Mouse (Mus musculus): ENCODE data around the gene Tmem8.

Gene Tmem8

DNA sequence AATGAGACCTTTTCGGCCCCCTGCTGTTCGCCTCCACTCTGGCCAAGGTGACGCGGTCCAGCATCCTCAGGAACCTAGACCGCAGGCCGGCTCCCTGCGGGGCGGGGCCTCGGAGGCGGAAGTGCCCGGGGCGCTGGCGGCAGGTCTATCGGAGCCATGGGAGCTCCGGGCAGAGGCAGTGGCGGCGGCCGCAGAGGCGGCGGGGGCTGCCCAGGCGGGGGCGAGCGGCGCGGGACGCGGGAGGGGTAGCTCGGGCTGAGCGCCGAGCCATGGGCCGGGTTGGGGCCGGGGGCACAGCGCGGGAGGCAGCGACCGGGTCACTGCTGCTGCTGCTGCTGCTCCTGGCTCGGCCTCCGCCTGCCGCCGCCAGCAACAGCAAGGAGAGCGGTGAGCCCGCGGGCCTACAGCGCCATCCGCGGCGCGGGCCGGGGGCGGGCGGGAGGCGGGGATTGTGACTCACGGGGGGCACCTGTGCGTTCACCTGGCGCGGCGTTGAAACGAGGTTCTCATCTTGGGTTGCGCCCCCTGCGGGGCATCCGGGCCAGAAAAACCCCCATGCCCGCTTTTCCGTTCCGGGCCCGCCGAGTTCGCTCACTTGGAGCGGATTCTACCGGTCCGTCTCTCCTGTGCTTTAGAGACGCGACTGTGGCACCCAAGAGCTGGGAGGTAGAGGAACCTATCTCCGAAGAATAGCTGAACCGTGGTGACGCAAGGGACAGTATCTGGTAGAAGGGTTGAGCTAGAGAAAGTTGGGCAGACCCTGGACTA is at the start of gene Tmem8:
Tmem8 (plus strand) TSS at position 119 of the 768 bp plus-strand sequence.
- peak; percentile 84 to 86 for DNase-seq

DNA sequence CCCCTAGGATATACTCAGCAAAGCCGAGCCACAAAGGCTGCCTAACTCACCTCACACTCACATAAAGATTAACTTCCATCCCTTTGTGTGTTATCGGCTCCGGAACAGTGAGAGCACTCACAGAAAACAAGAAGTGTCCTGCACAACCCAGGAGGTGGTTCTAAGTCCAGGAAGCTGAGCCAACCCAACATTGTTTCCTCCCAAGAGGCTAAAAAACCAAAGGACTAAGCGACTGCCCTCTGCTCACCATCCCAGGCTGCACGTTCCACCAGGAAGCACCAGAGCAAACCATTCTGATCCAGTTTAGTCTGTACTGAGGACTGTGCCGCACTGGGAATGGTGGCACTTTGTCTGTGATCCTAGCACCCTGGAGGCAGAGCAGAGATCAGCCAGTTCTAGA is 48.2 kb upstream of the Tmem8 start:
- DNase-seq, result no peak

GRCm38 (mm10) chr17:26066488-26067020 is 46.5 kb upstream of the Tmem8 start:
- DNase-seq, result no peak

DNA sequence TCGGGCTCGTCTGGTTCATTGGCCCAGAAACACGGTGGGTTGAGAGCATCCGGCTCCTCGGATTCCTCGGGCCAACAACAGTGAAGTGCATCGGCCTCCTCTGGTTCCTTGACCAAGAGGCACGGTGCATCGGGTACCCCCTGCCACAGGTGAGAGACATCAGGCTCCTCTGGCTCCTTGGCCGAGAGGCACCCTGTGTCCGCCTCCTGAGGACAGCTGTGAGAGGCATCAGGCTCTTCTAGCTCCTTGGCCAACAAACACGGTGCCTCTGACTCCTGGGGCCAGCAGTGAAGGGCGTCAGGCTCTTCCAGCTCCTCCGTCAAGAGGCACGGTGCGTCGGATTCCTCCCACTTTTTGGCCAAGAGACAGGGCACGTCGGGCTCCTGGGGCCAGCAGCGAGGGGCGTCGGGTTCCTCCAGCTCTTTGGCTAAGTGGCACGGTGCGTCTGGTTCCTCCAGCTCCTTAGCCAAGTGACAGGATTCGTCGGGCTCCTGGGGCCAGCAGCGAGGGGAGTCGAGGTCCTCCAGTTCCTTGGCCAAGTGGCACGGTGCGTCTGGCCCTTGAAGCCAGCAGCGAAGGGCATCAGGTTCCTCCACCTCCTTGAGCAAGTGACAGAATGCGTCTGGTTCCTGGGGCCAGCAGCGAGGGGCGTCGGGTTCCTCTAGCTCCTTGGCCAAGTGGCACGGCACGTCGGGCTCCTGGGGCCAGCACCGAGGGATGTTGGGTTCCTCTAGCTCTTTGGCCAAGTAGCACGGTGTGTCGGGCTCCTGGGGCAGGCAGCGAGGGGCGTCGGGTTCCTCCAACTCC is 44.9 kb upstream of the Tmem8 start:
- DNase-seq, result peak; percentile 55 to 60

GRCm38 (mm10) chr17:26068831-26069739 is 44.0 kb upstream of the Tmem8 start, which contains the start of gene Rab11fip3:
Gene Rab11fip3 (minus strand): TSS chr17:26069555.
- DNase-seq, result peak; percentile 96

DNA sequence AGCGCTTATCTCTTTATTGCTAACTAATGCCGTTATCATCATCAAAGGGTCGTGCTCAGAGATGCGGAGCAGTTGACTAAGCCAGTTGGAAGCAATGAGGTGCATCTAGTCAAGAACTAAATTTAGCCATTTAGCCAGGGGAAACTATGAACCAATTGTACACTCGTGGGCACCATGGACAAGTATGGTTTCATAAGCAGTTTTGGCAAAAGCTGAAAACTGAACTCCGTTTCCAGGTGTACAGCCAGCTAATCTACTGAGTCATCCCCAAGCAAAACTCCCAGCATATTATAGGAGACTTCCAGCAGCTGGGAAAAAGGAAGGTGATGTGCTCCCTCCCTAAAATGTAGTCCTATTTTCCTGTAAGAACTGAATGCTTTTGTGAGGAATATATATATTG is 43.0 kb upstream of the Tmem8 start:
- no peak for DNase-seq

GRCm38 (mm10) chr17:26075246-26075645 is 37.9 kb upstream of the Tmem8 start:
- no peak for DNase-seq

GRCm38 (mm10) chr17:26078851-26079250 is 34.2 kb upstream of the Tmem8 start:
- no peak for DNase-seq

DNA sequence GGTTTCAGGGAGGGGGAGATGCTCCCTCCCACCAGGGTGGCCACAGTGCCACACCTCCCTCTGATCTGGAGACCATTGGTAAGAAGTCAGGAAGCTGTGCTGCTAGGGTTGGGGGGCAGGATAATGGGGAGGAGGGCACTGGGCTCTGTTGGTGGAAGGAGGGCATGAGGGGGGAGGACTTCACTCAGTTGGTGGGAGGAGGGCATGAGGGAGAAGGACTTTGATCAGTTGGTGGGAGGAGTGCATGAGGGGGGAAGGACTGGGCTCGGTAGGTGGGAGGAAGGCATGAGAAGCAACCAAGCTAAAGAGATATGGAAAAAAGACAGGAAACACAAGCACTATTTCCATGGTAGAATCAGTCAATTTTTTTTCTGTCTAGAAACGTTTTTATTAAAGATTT is 32.2 kb upstream of the Tmem8 start:
- DNase-seq, result no peak

GRCm38 (mm10) chr17:26087059-26087564 is 26.0 kb upstream of the Tmem8 start:
- DNase-seq, result no peak

DNA sequence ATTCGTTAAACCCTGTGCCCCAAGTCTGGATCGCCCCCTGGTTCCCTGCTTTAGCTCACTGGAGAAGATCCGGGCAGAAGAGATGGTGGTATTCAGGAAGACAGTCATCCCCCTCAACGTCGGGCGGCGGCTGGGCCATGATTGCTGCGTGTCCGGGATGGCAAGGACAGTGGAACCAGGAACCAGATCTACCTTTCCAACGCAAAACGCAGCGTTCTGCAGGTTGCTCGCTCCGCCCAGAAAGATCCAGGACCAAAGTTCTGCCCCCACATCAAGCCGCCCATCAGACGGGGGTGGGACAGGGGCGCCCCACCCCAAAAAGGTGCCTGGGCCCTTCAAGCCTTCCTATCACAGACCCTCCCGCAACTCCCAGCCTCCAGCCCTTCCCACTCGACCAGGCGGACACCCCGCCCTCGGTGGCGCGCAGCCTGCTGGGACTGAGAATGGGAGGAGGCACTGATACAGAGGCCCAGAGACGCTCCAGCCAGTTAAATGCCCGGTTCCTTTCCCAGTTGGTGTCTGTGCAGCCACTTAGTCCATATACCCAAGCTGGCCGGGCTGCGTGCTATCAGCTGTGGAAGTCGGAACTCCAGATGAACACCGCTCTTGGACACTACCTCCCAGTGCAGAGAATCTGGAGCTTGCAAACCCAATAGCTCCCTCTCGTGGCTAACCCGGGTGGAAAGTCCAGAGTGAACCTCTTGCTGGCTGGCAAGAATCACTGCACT is 23.0 kb upstream of the Tmem8 start, which contains the start of gene Decr2:
Decr2 (minus strand) TSS at position 433 of the 728 bp plus-strand sequence.
- peak; percentile 95 to 98 for DNase-seq

DNA sequence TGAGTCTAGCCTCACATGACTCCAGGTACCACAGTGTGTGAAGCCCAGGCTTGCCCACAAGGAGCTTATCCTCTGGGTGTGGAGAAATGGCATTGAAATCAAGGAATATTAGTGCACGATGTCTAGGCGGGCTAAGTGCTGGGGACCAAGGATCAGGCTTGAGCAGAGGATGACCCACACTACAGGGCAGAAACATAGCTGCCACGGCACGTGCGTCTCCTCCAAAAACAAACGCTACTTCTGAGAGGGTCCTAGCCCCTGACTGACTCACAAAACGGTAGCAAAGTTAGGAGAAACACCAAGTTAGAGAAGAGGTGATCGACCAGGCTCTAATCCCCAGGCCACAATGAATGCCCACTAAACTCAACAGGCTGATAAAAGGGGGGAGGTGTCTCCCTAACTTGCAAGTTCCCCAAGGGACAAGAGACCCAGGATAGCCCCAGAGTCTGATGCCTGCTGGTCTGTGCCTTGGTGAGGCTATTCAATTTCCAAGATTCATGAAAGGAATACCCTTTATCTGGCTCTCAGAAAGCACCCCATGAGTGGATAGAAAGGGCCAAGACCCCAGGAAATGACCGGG is 18.5 kb upstream of the Tmem8 start:
- no peak for DNase-seq

DNA sequence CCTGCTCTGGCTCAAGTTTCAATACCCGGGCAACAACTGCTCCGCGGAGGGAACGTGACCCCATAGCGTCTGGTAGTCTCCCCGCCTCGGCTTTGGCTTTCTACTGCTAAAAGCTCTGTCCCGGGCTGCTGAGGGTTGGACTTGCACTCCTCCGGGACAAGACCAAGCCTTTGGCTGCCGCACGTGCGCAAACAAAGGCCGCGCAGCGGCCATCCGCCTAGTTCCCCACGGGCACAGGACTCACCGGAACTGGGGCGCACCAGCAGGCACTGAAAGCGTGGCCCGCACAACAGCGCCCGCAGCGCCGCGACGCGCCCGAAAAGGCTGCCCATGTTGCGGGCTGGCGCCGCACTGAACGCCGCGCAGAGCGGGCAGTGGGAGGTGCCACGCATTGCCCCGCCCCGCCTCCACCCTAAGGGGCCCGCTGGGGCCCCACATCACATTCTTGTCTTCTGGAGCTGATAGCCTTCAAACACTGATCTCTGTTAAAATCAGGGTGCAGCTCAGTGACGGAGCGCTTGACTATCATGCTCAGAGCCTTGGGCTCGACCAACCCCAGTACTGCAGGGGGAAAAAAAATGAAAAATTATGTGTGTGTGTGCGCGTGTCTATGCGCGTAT is 17.9 kb upstream of the Tmem8 start, which contains the start of gene Nme4:
Nme4 (minus strand) TSS at position 482 of the 620 bp plus-strand sequence.
- peak; percentile 76 to 81 for DNase-seq

- DNase-seq, result no peak
These were observed 14.6 kb upstream of the Tmem8 start for GRCm38 (mm10) chr17:26098461-26098860.

GRCm38 (mm10) chr17:26099316-26099715 is 13.8 kb upstream of the Tmem8 start:
- DNase-seq, result peak in 1 of 2 experiments; percentile 61

- DNase-seq, result no peak
These were observed 12.9 kb upstream of the Tmem8 start for GRCm38 (mm10) chr17:26100166-26100565.

DNA sequence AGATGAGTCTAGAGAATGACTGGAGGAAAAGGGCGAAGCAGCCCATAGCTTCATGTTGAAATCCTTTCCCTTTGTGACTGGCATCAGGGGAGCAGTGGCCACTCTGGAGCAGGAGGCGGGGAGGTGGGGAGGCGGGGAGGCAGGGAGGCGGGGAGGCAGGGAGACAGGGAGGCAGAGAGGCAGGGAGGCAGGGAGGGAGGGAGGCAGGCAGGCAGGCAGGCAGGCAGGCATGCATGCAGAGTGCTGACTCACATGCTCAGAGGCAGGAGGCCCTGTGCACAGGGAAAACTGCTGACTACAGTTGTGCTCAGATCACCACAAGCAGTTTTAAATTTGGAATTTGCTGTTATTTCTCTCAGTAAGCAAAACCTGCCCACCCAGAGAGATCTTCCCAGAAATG is 11.6 kb upstream of the Tmem8 start:
- DNase-seq, result no peak

GRCm38 (mm10) chr17:26105619-26106018 is 7.5 kb upstream of the Tmem8 start:
- DNase-seq, result no peak

- no peak for DNase-seq
These were observed 2.9 kb upstream of the Tmem8 start for GRCm38 (mm10) chr17:26110156-26110555.

- no peak for DNase-seq
These were observed 2.1 kb upstream of the Tmem8 start for GRCm38 (mm10) chr17:26111024-26111423.

DNA sequence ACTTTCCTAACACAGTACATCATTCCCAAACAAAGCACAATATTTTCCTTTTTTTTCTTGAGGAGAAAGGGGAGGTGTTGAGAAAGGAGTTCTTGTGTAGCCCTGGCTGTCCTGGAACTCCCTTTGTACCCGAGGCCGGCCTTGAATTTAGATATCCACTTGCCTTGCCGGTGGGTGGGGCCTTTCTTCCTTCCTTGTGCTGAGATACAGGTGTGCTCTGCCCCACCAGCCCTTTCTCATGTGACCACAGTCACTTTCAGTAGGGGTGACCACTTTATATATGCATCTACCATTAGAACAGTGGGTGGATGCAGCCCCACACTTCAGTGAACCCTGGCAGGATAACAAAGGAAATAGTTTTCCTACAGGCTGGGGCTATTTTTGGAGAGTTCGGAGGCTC is 1.4 kb upstream of the Tmem8 start:
- no peak for DNase-seq
